Mouse (Mus musculus) embryonic facial prominence, embryonic 14.5 days (tissue): ENCODE data around the gene Cyp26a1. TPM values are rescaled to one million over a fixed set of nuclear protein-coding genes. Genes with fewer than 3 reads are reported as not detected.
A peak's percentile ranks its signal among the peaks of the same experiment; 100 is the strongest.

Experiments used
- ATAC-seq: fragments of 200-750 bp; cut with Nextera tagmentation; 2 replicates; pipeline ENCODE4 v1.8.0; 2017; ENCODE audit warnings: low read depth, moderate number of reproducible peaks, moderate TSS enrichment
- DNase-seq: peaks from one replicate; pipeline ENCODE4 v3.0.0-alpha.2; 2015; ENCODE audit warnings: low spot score
- H3K27ac ChIP-seq: fragments of 300-500 bp; sonication (generic); replicated peaks from 2 replicates; pipeline ENCODE4 v1.5.1; 2014; ENCODE audit warnings: low read depth, mild to moderate bottlenecking, low read length, moderate library complexity
- H3K27me3 ChIP-seq: fragments of 300-500 bp; sonication (generic); replicated peaks from 2 replicates; pipeline ENCODE4 v1.6.1; 2014; ENCODE audit warnings: low read length; ENCODE audit not compliant: control insufficient read depth, insufficient read depth
- H3K36me3 ChIP-seq: fragments of 300-500 bp; sonication (generic); 2 replicates; pipeline ENCODE4 v1.6.1; 2014; ENCODE audit warnings: low read length, mixed read lengths; ENCODE audit not compliant: control insufficient read depth, insufficient read depth
- H3K4me1 ChIP-seq: fragments of 300-500 bp; sonication (generic); 2 replicates; pipeline ENCODE4 v1.6.1; 2014; ENCODE audit warnings: antibody characterized with exemption, low read length; ENCODE audit not compliant: control insufficient read depth, insufficient read depth
- H3K4me2 ChIP-seq: fragments of 300-500 bp; sonication (generic); 2 replicates; pipeline ENCODE4 v1.6.1; 2014; ENCODE audit warnings: low read depth, mild to moderate bottlenecking, low read length, moderate library complexity, mixed read lengths
- H3K4me3 ChIP-seq: fragments of 300-500 bp; sonication (generic); 2 replicates; pipeline ENCODE4 v1.5.1; 2014; ENCODE audit warnings: low read depth, mild to moderate bottlenecking, low read length
- H3K9ac ChIP-seq: fragments of 300-500 bp; sonication (generic); 2 replicates; pipeline ENCODE4 v1.6.1; 2014; ENCODE audit warnings: low read depth, mild to moderate bottlenecking, low read length, moderate library complexity, mixed read lengths
- H3K9me3 ChIP-seq: fragments of 300-500 bp; sonication (generic); 2 replicates; pipeline ENCODE4 v1.6.1; 2016; ENCODE audit warnings: low read length; ENCODE audit not compliant: control insufficient read depth
- WGBS: fragments of 180-500 bp; shearing (Covaris S2); extraction: QIAGEN DNeasy Blood & Tissue Kit; methylation state at CpG from one replicate; pipeline ENCODE4 v1.1.7; 2014; 5-methylcytosine and 5-hydroxymethylcytosine counted together
- polyA plus RNA-seq: library from polyadenylated mRNA; unstranded; fragments of >200 nt; fragmentation: Nextera tagmentation; extraction: Ambion mirVana; gene quantifications from 2 replicates; pipeline ENCODE4 v1.2.1, GENCODE M21; 2014

The Cyp26a1 gene
- polyA plus RNA-seq, 1 experiment from 2014 or later = 6.8 TPM

DNA sequence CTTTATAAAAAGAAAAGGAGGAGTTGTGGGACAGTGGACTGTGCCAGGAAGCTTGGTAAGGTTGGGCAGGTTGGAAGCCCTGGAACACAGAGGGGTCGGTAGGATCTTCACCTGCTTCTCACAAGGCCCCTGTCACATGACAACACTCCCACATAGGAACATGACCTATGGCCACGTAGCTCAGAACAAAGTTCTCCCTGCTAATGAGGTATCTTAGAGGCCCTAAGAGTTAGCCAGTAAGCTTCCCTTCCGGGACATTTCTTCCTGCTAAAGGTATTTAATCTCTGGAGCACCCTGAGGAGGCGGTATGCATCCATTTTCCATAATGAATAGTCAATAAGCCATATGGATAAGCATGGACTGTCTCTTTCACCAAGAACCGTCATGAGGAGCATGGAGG lies 28.1 kb upstream of the Cyp26a1 start:
- ATAC-seq (no peak), DNase-seq (no peak)
- 80% methylated on average over 5 of the region's 5 CpGs for WGBS

DNA sequence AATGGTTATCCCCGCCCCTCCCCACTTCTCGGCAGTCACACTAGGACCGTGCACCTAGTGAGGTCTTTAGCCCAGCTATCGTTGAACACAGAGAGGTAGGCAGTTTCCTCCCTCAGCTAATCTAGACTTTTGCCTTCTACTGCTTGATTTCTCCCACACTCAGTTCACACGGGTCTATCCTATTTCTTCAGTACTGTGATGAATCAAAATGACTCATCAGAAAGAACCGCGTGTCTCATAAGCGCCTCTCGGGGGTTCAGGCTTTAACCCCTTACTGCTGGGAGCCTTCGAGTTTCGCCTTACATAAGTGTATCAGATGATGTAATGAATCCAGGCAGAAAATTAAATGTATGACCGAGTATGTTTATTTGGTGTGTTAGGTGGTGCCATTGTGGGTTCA lies 24.2 kb upstream of the Cyp26a1 start:
- Histone ChIP-seq H3K27ac (no peak overlapping the region), H3K27me3 (no peaks in the 10 kb centered on the region), H3K4me3 (no peak overlapping the region), H3K9me3 (no peaks in the 10 kb centered on the region), H3K4me2 (no peak overlapping the region), H3K9ac (no peak overlapping the region), H3K4me1 (no peaks in the 10 kb centered on the region), H3K36me3 (no peaks in the 10 kb centered on the region)
- peak; percentile 56 for DNase-seq
- no peak for ATAC-seq
- 46% methylated on average over 12 of the region's 12 CpGs for WGBS

More for the DNA sequence above, 28.1 kb upstream of the Cyp26a1 start:
- Histone ChIP-seq H3K4me3 (no peak overlapping the region), H3K9me3 (no peaks in the 10 kb centered on the region), H3K27me3 (no peaks in the 10 kb centered on the region), H3K4me2 (no peak overlapping the region), H3K27ac (no peak overlapping the region), H3K36me3 (no peaks in the 10 kb centered on the region), H3K9ac (no peak overlapping the region), H3K4me1 (no peaks in the 10 kb centered on the region)

DNA sequence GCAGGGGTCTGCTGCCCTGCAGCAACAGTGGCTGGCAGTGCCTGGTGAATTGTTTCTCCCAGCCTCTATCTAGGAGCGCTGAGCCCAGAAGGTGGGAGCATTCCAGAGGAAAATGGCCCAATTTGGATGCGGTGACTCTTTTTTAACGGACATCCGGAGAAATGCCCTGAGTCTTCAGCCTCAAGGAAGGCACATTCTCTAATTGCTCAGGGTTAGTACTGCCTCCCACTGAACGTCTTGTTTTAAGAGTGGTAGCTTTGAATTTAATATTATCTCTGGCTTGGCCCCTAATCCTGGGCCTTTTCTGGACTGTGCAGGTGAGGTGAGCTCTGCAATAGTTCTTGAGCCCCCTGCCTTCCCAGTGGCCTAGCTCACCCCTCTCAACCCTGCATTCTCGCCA lies 12.3 kb upstream of the Cyp26a1 start, which contains the start of gene Cyp26c1:
Gene Cyp26c1, plus strand, starts transcription at position 301 of the 400 bp plus-strand sequence.
- Histone ChIP-seq H3K9me3 (no peaks in the 10 kb centered on the region), H3K36me3 (no peaks in the 10 kb centered on the region), H3K9ac (no peak within 1 kb of the TSS), H3K27ac (no peak within 1 kb of the TSS), H3K27me3 (peaks cover 84% of the 10 kb centered on the region), H3K4me1 (peaks cover 6% of the 10 kb centered on the region; the same call in 1 of the 2 replicates), H3K4me2 (no peak within 1 kb of the TSS), H3K4me3 (no peak within 1 kb of the TSS)
- DNase-seq (no peak), ATAC-seq (no peak)
- WGBS = 14% methylated on average over 6 of the region's 6 CpGs

DNA sequence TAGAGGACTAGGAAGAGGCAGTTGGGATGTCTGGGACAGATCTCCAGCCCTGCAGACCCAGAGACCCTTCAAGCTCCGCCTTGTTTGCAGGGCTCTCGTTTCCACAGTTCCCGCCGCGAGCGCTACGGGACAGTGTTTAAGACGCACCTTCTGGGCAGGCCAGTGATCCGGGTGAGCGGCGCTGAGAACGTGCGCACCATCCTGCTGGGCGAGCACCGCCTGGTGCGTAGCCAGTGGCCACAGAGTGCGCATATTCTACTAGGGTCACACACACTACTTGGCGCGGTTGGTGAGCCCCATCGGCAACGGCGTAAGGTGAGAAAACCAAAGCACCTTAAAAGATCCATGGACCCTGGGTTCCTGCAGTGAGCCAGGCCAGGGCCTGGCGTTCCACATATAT lies 11.3 kb upstream of the Cyp26a1 start:
- H3K9me3 ChIP-seq = no peaks in the 10 kb centered on the region
- H3K4me1 ChIP-seq = peaks cover 6% of the 10 kb centered on the region; the same call in 1 of the 2 replicates
- no peak overlapping the region for H3K27ac ChIP-seq
- no peaks in the 10 kb centered on the region for H3K36me3 ChIP-seq
- no peak overlapping the region for H3K4me2 ChIP-seq
- DNase-seq = no peak
- H3K9ac ChIP-seq = no peak overlapping the region
- 13% methylated on average over 23 of the region's 23 CpGs for WGBS
- peaks cover 95% of the 10 kb centered on the region for H3K27me3 ChIP-seq
- H3K4me3 ChIP-seq = no peak overlapping the region
- no peak for ATAC-seq

DNA sequence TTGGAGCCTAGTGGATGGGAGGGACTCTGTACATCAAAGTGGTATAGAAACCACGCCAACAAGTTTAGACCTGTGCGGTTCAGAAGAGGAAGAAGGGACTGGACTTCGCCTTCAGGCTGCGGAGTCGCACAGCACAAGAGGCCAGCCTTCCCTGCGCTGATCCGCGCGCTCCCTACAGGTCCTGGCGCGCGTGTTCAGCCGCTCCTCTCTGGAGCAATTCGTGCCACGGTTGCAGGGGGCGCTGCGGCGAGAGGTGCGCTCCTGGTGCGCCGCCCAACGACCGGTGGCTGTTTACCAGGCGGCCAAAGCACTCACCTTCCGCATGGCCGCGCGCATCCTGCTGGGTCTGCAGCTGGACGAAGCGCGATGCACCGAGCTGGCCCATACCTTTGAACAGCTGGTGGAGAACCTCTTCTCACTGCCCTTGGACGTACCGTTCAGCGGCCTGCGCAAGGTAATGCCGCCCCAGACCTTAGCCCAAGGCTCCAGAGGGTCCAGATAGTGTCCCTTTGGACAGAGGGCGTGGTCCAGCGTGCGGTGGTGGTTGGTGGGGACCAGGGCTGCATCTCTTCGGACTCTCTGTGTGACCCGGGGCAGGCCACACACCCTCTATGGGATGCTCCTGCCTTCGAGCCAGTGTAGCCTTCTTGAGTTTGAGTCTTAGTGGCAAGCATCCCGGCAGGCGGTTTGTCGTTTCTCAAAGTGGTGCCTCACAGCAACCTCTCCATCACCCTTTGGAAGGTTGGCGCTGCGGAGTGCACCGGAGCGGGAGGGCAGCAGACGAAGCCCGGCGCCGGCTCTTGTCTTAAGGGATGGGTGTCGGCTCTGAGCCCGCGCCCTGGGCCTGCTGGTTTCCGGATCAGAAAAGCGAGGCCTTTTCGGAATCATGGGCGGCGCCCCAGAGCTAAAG lies 10.4 kb upstream of the Cyp26a1 start:
- Histone ChIP-seq H3K36me3 (no peaks in the 10 kb centered on the region), H3K4me1 (peaks cover 6% of the 10 kb centered on the region; the same call in 1 of the 2 replicates), H3K27ac (no peak overlapping the region), H3K4me3 (peak overlapping the region; percentile 18), H3K4me2 (peak overlapping the region; percentile 33), H3K27me3 (peaks cover 97% of the 10 kb centered on the region), H3K9me3 (no peaks in the 10 kb centered on the region), H3K9ac (no peak overlapping the region)
- ATAC-seq (peak; percentile 30; the same call in 1 of the 2 replicates), DNase-seq (no peak)
- WGBS = 3% methylated on average over 39 of the region's 62 CpGs

DNA sequence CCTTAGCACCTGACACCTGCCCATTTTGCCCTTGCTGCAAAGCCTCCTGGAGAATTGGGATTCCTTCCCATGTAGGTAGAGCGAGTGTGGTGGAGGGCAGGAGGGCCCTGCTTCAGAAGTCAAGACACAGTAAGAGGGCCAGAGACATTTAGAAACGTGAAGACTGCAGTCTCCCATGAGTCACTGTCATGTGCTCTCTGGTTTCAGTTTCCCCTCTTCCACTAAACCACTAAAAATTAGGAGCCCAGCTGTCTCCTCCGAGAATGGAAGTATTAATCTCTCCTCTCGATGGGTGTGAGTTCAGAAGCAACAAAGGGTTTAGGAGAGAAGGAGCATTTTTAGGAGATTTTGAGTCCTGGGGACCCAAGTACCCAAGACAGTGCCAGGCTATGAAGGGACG lies 8.1 kb upstream of the Cyp26a1 start:
- Histone ChIP-seq H3K4me1 (peaks cover 6% of the 10 kb centered on the region; the same call in 1 of the 2 replicates), H3K27me3 (peaks cover 100% of the 10 kb centered on the region), H3K36me3 (no peaks in the 10 kb centered on the region), H3K9ac (no peak overlapping the region), H3K27ac (no peak overlapping the region), H3K9me3 (no peaks in the 10 kb centered on the region), H3K4me2 (no peak overlapping the region), H3K4me3 (no peak overlapping the region)
- 39% methylated on average over 5 of the region's 5 CpGs for WGBS
- ATAC-seq (no peak), DNase-seq (no peak)

DNA sequence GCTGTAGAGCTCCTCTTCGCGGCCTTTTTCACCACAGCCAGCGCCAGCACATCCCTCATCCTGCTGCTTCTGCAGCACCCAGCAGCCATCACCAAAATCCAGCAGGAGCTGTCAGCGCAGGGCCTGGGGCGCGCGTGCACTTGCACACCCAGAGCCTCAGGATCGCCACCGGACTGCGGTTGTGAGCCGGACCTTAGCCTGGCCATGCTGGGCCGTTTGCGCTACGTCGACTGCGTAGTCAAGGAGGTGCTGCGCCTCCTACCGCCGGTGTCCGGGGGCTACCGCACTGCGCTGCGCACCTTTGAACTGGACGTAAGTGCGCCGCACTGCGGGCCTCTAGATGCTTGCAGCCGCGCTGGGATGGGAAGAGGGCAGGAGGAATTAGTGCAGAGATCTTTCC lies 6.9 kb upstream of the Cyp26a1 start:
- H3K9ac ChIP-seq = no peak overlapping the region
- no peaks in the 10 kb centered on the region for H3K9me3 ChIP-seq
- no peaks in the 10 kb centered on the region for H3K36me3 ChIP-seq
- DNase-seq = no peak
- 5% methylated on average over 29 of the region's 29 CpGs for WGBS
- H3K4me3 ChIP-seq = 0 out of 2 replicates have a peak overlapping the region, but pooled peaks have one; percentile 2
- no peak for ATAC-seq
- H3K4me2 ChIP-seq = peak overlapping the region; percentile 25
- no peak overlapping the region for H3K27ac ChIP-seq
- H3K27me3 ChIP-seq = peaks cover 100% of the 10 kb centered on the region
- H3K4me1 ChIP-seq = peaks cover 6% of the 10 kb centered on the region; the same call in 1 of the 2 replicates

DNA sequence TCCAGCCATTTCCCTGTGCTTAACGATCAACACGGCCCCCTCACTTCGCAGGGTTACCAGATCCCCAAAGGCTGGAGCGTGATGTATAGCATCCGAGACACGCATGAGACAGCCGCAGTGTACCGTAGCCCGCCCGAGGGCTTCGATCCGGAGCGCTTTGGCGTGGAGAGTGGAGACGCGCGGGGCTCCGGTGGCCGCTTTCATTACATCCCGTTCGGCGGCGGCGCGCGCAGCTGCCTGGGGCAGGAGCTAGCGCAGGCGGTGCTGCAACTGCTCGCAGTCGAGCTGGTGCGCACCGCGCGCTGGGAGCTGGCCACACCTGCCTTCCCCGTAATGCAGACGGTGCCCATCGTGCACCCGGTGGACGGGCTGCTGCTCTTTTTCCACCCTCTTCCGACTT lies 4.7 kb upstream of the Cyp26a1 start:
- peak; percentile 41; the same call in 1 of the 2 replicates for ATAC-seq
- Histone ChIP-seq H3K27ac (no peak overlapping the region), H3K27me3 (peaks cover 100% of the 10 kb centered on the region), H3K4me1 (peaks cover 5% of the 10 kb centered on the region; the same call in 1 of the 2 replicates), H3K4me2 (peak overlapping the region; percentile 69), H3K4me3 (peak overlapping the region; percentile 40), H3K9me3 (no peaks in the 10 kb centered on the region), H3K9ac (peak overlapping the region; percentile 27; the same call in 1 of the 2 replicates), H3K36me3 (no peaks in the 10 kb centered on the region)
- WGBS = 2% methylated on average over 36 of the region's 40 CpGs
- DNase-seq = peak; percentile 62
